Mouse (Mus musculus) spleen, adult 2 months (tissue): ENCODE measurements around the gene Tmem273. TPM values are rescaled to one million over a fixed set of nuclear protein-coding genes. Genes with fewer than 3 reads are reported as not detected.

Experiments used
- DNase-seq, 2 experiments: peaks; one replicate each; pipeline versions ENCODE4 v3.0.0 to v3.0.0-alpha.2; 2012 to 2021; ENCODE audit warnings: low spot score in 2 of 2, low read depth in 1 of 2
- H3K27ac ChIP-seq: fragments of 200-500 bp; 2 replicates; pipeline ENCODE4 v1.5.1; 2012; ENCODE audit warnings: low read length, inconsistent platforms; ENCODE audit not compliant: insufficient read depth
- H3K27me3 ChIP-seq: fragments of 200-500 bp; 2 replicates; pipeline ENCODE4 v1.6.1; 2012; ENCODE audit warnings: mild to moderate bottlenecking, moderate library complexity, low read length, inconsistent platforms; ENCODE audit not compliant: control insufficient read depth, insufficient read depth
- H3K36me3 ChIP-seq: fragments of 200-500 bp; 2 replicates; pipeline ENCODE4 v1.6.1; 2012; ENCODE audit warnings: mild to moderate bottlenecking, low read length, inconsistent platforms; ENCODE audit not compliant: control insufficient read depth, insufficient read depth
- H3K4me1 ChIP-seq: fragments of 200-500 bp; 2 replicates; pipeline ENCODE4 v1.6.1; 2011; ENCODE audit warnings: inconsistent platforms; ENCODE audit not compliant: control insufficient read depth, insufficient read depth, insufficient read length
- H3K4me3 ChIP-seq: fragments of 200-500 bp; 2 replicates; pipeline ENCODE4 v1.5.1; 2011; ENCODE audit warnings: mild to moderate bottlenecking, inconsistent platforms; ENCODE audit not compliant: insufficient read depth, insufficient read length; ENCODE audit errors: extremely low read depth
- CTCF ChIP-seq: fragments of 200-500 bp; IDR thresholded peaks from 2 replicates; pipeline ENCODE4 v1.5.1; 2011; ENCODE audit warnings: mild to moderate bottlenecking, inconsistent platforms; ENCODE audit not compliant: insufficient read depth, insufficient read length, insufficient replicate concordance; ENCODE audit errors: extremely low read depth
- POLR2A ChIP-seq: fragments of 200-500 bp; IDR thresholded peaks from 2 replicates; pipeline ENCODE4 v1.6.1; 2011; ENCODE audit warnings: low read depth, low read length, inconsistent platforms
- WGBS: fragments of 180-500 bp; shearing (Covaris S2); methylation state at CpG from one replicate; pipeline ENCODE4 v1.1.7; 2018; 5-methylcytosine and 5-hydroxymethylcytosine counted together
- polyA plus RNA-seq: library from polyadenylated mRNA; depleted of rRNA; stranded (reverse); fragments of >200 nt; gene quantifications from 2 replicates; pipeline ENCODE4 v1.2.3, GENCODE M21; 2012

Gene Tmem273
- polyA plus RNA-seq, 1 experiment, result 5.6 TPM

- TF ChIP-seq CTCF, result no peak
- TF ChIP-seq POLR2A, result no peak
- Histone ChIP-seq H3K27me3 (0 out of 2 replicates have a peak, but pooled peaks cover 1% of the 10 kb centered on the region), H3K36me3 (no peaks in the 10 kb centered on the region), H3K4me1 (no peaks in the 10 kb centered on the region), H3K27ac (no peak overlapping the region), H3K4me3 (no peak overlapping the region)
- DNase-seq, result no peak
- WGBS, result 93% methylated on average over 4 of the region's 4 CpGs
These were observed 13.7 kb upstream of the Tmem273 start for GRCm38 (mm10) chr14:32772085-32772484.

GRCm38 (mm10) chr14:32772791-32773190, 13.0 kb upstream of the Tmem273 start:
- TF ChIP-seq POLR2A (no peak), CTCF (no peak)
- no peak for DNase-seq
- WGBS, result 46% methylated on average over 3 of the region's 3 CpGs
- no peaks in the 10 kb centered on the region for H3K4me1 ChIP-seq
- H3K27me3 ChIP-seq, result 0 out of 2 replicates have a peak, but pooled peaks cover 1% of the 10 kb centered on the region
- H3K4me3 ChIP-seq, result no peak overlapping the region
- no peak overlapping the region for H3K27ac ChIP-seq
- H3K36me3 ChIP-seq, result no peaks in the 10 kb centered on the region

GRCm38 (mm10) chr14:32773456-32773855, 12.3 kb upstream of the Tmem273 start:
- no peak for DNase-seq
- 86% methylated on average over 3 of the region's 3 CpGs for WGBS
- no peaks in the 10 kb centered on the region for H3K36me3 ChIP-seq
- no peak overlapping the region for H3K4me3 ChIP-seq
- TF ChIP-seq CTCF (no peak), POLR2A (no peak)
- H3K4me1 ChIP-seq, result no peaks in the 10 kb centered on the region
- H3K27me3 ChIP-seq, result 0 out of 2 replicates have a peak, but pooled peaks cover 1% of the 10 kb centered on the region
- no peak overlapping the region for H3K27ac ChIP-seq

DNA sequence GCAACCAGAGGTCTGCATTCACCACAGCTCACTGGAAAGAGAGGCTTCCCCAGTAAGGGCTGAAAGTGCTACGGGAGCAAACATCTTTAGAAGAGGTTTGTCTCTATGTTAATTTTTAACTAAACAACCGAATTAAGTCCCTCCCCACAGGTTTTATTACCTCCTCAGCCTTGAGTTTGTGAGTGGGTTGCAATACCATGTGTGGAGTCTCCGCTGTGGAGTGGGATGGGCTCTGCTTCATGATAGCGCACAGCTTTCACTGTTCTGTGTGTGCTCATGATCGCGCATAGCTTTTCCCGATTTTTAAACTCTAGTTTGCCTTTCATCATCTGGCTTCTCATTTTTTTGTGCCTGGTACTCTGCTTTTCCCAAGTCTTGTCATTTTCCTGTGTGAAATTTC, 9.7 kb upstream of the Tmem273 start:
- DNase-seq, result no peak
- WGBS, result 90% methylated on average over 7 of the region's 7 CpGs
- no peaks in the 10 kb centered on the region for H3K4me1 ChIP-seq
- H3K27ac ChIP-seq, result no peak overlapping the region
- TF ChIP-seq POLR2A, result no peak
- no peak for TF ChIP-seq CTCF
- no peaks in the 10 kb centered on the region for H3K36me3 ChIP-seq
- 0 out of 2 replicates have a peak, but pooled peaks cover 1% of the 10 kb centered on the region for H3K27me3 ChIP-seq
- no peak overlapping the region for H3K4me3 ChIP-seq

DNA sequence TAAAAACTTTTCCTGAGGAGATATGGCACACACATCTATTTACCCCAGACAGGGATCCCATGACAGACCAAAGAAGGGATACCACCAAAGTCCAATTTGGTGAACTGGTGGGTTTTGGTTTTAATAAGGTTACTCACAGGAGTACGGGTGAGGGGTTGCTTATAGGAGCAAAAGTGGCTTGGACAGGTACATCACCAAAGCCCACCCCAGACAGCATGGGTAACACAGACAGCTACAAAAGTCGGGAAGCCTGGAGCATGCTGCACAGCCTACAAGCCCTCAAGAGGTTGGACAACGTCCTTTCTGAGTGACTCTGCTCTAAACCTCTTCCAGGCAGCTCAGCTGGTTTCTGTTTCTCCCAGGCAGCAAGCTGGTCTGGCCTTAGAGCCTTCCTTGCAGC, 7.4 kb upstream of the Tmem273 start:
- DNase-seq, result no peak
- 86% methylated on average over 3 of the region's 3 CpGs for WGBS

DNA sequence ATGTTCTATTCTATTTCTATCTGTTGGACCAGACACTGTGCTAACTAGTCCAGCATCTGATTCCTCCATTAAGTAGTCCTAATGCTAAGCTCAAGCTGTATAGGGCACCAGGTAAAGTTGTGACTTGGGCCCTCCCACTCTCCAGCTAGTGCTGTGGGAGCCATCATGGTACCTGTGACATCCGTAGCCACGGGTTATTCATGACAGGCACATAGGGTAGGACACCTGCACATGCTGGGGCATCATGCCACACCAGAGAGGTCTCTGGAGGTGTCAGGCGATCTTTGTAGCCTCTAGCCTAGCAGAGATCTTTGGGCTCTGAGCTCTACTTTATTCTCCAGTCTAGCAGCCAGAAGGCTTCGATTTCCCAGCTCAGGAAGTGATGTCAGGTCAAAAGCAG, 2.9 kb upstream of the Tmem273 start:
- Histone ChIP-seq H3K4me3 (no peak overlapping the region), H3K27me3 (no peaks in the 10 kb centered on the region), H3K36me3 (no peaks in the 10 kb centered on the region), H3K4me1 (peaks cover 9% of the 10 kb centered on the region; the same call in 1 of the 2 replicates), H3K27ac (no peak overlapping the region)
- TF ChIP-seq POLR2A (no peak), CTCF (no peak)
- DNase-seq, result no peak
- WGBS, result 59% methylated on average over 4 of the region's 4 CpGs

More for the DNA sequence above, 7.4 kb upstream of the Tmem273 start:
- Histone ChIP-seq H3K4me3 (no peak overlapping the region), H3K36me3 (no peaks in the 10 kb centered on the region), H3K4me1 (no peaks in the 10 kb centered on the region; the same call in 1 of the 2 replicates), H3K27me3 (no peaks in the 10 kb centered on the region), H3K27ac (no peak overlapping the region)
- TF ChIP-seq POLR2A (no peak), CTCF (no peak)

DNA sequence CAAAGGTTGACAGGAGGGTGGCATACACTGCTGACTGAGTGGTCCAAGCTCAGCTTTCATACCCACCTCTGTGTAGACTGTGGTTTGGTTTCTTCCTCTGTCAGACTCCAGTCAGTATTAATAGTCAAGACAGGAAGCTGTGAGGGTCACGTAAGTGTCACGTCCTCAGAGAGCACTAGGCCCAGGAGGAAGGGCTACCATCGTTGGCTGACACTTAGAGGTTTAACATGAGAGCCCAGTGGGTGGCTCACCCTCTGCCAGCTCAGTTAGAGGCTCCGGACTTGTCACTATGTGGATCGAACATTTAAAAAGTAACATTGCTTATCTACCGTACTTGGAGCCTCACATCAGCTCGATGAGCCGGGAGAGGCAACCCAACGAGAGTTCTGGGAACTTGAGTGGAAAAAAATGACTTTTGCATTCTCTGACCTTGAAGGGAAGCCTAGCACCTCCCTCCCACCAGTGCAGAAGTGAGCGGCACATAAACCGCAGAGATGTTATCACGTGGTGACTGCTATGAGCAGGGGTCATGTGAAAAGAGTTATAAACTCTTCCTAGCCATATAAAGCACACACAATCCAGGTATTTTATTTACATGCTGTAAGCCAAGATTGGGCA, 1.5 kb upstream of the Tmem273 start:
- Histone ChIP-seq H3K4me3 (no peak overlapping the region), H3K27ac (peak overlapping the region; percentile 5; the same call in 1 of the 2 replicates), H3K36me3 (no peaks in the 10 kb centered on the region), H3K27me3 (no peaks in the 10 kb centered on the region), H3K4me1 (peaks cover 9% of the 10 kb centered on the region; the same call in 1 of the 2 replicates)
- DNase-seq, result peak in 1 of 2 experiments; percentile 15
- no peak for TF ChIP-seq CTCF
- no peak for TF ChIP-seq POLR2A
- 8% methylated on average over 12 of the region's 12 CpGs for WGBS
